Mouse (Mus musculus) embryonic fibroblast, embryonic 13.5 days (primary cell): ENCODE data around the gene Rbm15b. TPM values are rescaled to one million over a fixed set of nuclear protein-coding genes. Genes with fewer than 3 reads are reported as not detected.

Experiments used
- H3K27ac ChIP-seq: 2 replicates; pipeline ENCODE4 v1.5.1; 2012; ENCODE audit warnings: low read length, control low read depth, inconsistent platforms; ENCODE audit not compliant: insufficient read depth
- H3K4me1 ChIP-seq: 2 replicates; pipeline ENCODE4 v1.6.1; 2011; ENCODE audit warnings: low read length; ENCODE audit not compliant: control insufficient read depth, insufficient read depth
- H3K4me3 ChIP-seq: 2 replicates; pipeline ENCODE4 v1.5.1; 2011; ENCODE audit warnings: mild to moderate bottlenecking, control low read depth, low read length; ENCODE audit not compliant: insufficient read depth
- CTCF ChIP-seq: IDR thresholded peaks from 2 replicates; pipeline ENCODE4 v1.5.1; 2011; ENCODE audit warnings: mild to moderate bottlenecking, control low read depth, low read length, moderate library complexity, borderline replicate concordance; ENCODE audit not compliant: insufficient read depth
- POLR2A ChIP-seq: IDR thresholded peaks from 2 replicates; pipeline ENCODE4 v1.6.1; 2011; ENCODE audit warnings: low read depth, mild to moderate bottlenecking, control low read depth, low read length, moderate library complexity
- polyA plus RNA-seq: library from polyadenylated mRNA; stranded (reverse); fragments of >200 nt; gene quantifications from 2 replicates; pipeline ENCODE4 v1.2.4, GENCODE M21; 2011; ENCODE audit warnings: low read depth; ENCODE audit not compliant: missing spikeins, insufficient read length

Rbm15b gene
- polyA plus RNA-seq, 1 experiment = 36.8 TPM

GRCm38 (mm10) chr9:106903099-106903790, 16.0 kb upstream of the Rbm15b start:
- Histone ChIP-seq H3K27ac (no peak overlapping the region), H3K4me1 (no peaks in the 10 kb centered on the region), H3K4me3 (no peak overlapping the region)
- TF ChIP-seq CTCF = no peak
- no peak for TF ChIP-seq POLR2A

GRCm38 (mm10) chr9:106901596-106901995, 14.4 kb upstream of the Rbm15b start:
- H3K27ac ChIP-seq = no peak overlapping the region
- TF ChIP-seq POLR2A (no peak), CTCF (no peak)

GRCm38 (mm10) chr9:106898901-106899300, 11.7 kb upstream of the Rbm15b start:
- no peak overlapping the region for H3K27ac ChIP-seq
- H3K4me3 ChIP-seq = no peak overlapping the region
- H3K4me1 ChIP-seq = no peaks in the 10 kb centered on the region
- no peak for TF ChIP-seq POLR2A
- no peak for TF ChIP-seq CTCF

More at GRCm38 (mm10) chr9:106901596-106901995, 14.4 kb upstream of the Rbm15b start:
- Histone ChIP-seq H3K4me3 (no peak overlapping the region), H3K4me1 (no peaks in the 10 kb centered on the region)

GRCm38 (mm10) chr9:106893327-106893726, 6.1 kb upstream of the Rbm15b start:
- H3K4me3 ChIP-seq = no peak overlapping the region
- peaks cover 9% of the 10 kb centered on the region for H3K4me1 ChIP-seq
- TF ChIP-seq POLR2A (no peak), CTCF (no peak)
- no peak overlapping the region for H3K27ac ChIP-seq

- Histone ChIP-seq H3K4me3 (peak overlapping the region; percentile 63), H3K27ac (peak overlapping the region; percentile 48; the same call in 1 of the 2 replicates), H3K4me1 (peaks cover 9% of the 10 kb centered on the region)
- TF ChIP-seq POLR2A (no peak), CTCF (no peak)
Measured at GRCm38 (mm10) chr9:106892552-106892875, 5.3 kb upstream of the Rbm15b start.

GRCm38 (mm10) chr9:106891829-106892551, 4.8 kb upstream of the Rbm15b start, which contains the start of gene Manf:
Gene Manf, minus strand, starts transcription at chr9:106891979.
- peak within 1 kb of the TSS; percentile 93 for H3K4me3 ChIP-seq
- peaks cover 9% of the 10 kb centered on the region for H3K4me1 ChIP-seq
- peak within 1 kb of the TSS; percentile 55 for H3K27ac ChIP-seq
- TF ChIP-seq CTCF (no peak), POLR2A (peak; percentile 95)

- peaks cover 9% of the 10 kb centered on the region for H3K4me1 ChIP-seq
- H3K27ac ChIP-seq = peak overlapping the region; percentile 55; the same call in 1 of the 2 replicates
- TF ChIP-seq CTCF = no peak
- TF ChIP-seq POLR2A = no peak
- H3K4me3 ChIP-seq = peak overlapping the region; percentile 93
Measured at GRCm38 (mm10) chr9:106891341-106891741, 4.1 kb upstream of the Rbm15b start.

GRCm38 (mm10) chr9:106890496-106891240, 3.4 kb upstream of the Rbm15b start:
- Histone ChIP-seq H3K4me1 (peaks cover 9% of the 10 kb centered on the region), H3K4me3 (peak overlapping the region; percentile 93), H3K27ac (no peak overlapping the region)
- TF ChIP-seq POLR2A (no peak), CTCF (no peak)

- TF ChIP-seq POLR2A = no peak
- no peak for TF ChIP-seq CTCF
- peaks cover 9% of the 10 kb centered on the region for H3K4me1 ChIP-seq
- H3K4me3 ChIP-seq = peak overlapping the region; percentile 93; the same call in 1 of the 2 replicates
- no peak overlapping the region for H3K27ac ChIP-seq
Measured at GRCm38 (mm10) chr9:106889321-106889720, 2.1 kb upstream of the Rbm15b start.

- peaks cover 9% of the 10 kb centered on the region for H3K4me1 ChIP-seq
- H3K4me3 ChIP-seq = no peak overlapping the region
- no peak overlapping the region for H3K27ac ChIP-seq
- no peak for TF ChIP-seq POLR2A
- no peak for TF ChIP-seq CTCF
Measured at GRCm38 (mm10) chr9:106888346-106888745, 1.1 kb upstream of the Rbm15b start.
